Mouse (Mus musculus) stomach, postnatal 0 days (tissue): ENCODE results near the gene Stard9. TPM values are rescaled to one million over a fixed set of nuclear protein-coding genes. Genes with fewer than 3 reads are reported as not detected.

Source experiments
- ATAC-seq: fragments of 200-750 bp; cut with Nextera tagmentation; 2 replicates; pipeline ENCODE4 v1.8.0; 2017; ENCODE audit not compliant: low FRiP score, low TSS enrichment
- DNase-seq: peaks from one replicate; pipeline ENCODE4 v3.0.0-alpha.2; 2016; ENCODE audit warnings: low spot score
- H3K27ac ChIP-seq: fragments of 300-500 bp; sonication (generic); replicated peaks from 2 replicates; pipeline ENCODE4 v1.5.1; 2014; ENCODE audit warnings: mild to moderate bottlenecking, control low read depth
- H3K27me3 ChIP-seq: fragments of 300-500 bp; sonication (generic); 2 replicates; pipeline ENCODE4 v1.6.1; 2014; ENCODE audit warnings: low read length; ENCODE audit not compliant: control insufficient read depth, insufficient read depth
- H3K36me3 ChIP-seq: fragments of 300-500 bp; sonication (generic); 2 replicates; pipeline ENCODE4 v1.6.1; 2014; ENCODE audit warnings: low read length, mixed read lengths; ENCODE audit not compliant: control insufficient read depth, insufficient read depth
- H3K4me1 ChIP-seq: fragments of 300-500 bp; sonication (generic); replicated peaks from 2 replicates; pipeline ENCODE4 v1.6.1; 2014; ENCODE audit warnings: antibody characterized with exemption; ENCODE audit not compliant: control insufficient read depth, insufficient read depth
- H3K4me2 ChIP-seq: fragments of 300-500 bp; sonication (generic); replicated peaks from 2 replicates; pipeline ENCODE4 v1.6.1; 2014; ENCODE audit warnings: low read depth, mild to moderate bottlenecking, control low read depth, moderate library complexity
- H3K4me3 ChIP-seq: fragments of 300-500 bp; sonication (generic); 2 replicates; pipeline ENCODE4 v1.5.1; 2014; ENCODE audit warnings: low read depth, low read length, control low read depth
- H3K9ac ChIP-seq: fragments of 300-500 bp; sonication (generic); 2 replicates; pipeline ENCODE4 v1.6.1; 2014; ENCODE audit warnings: mild to moderate bottlenecking, low read length, control low read depth, mixed read lengths
- H3K9me3 ChIP-seq: fragments of 300-500 bp; sonication (generic); 2 replicates; pipeline ENCODE4 v1.6.1; 2016; ENCODE audit warnings: low read length; ENCODE audit not compliant: control insufficient read depth
- CTCF ChIP-seq: IDR thresholded peaks from 2 replicates; pipeline ENCODE4 v1.5.1; 2016; ENCODE audit warnings: antibody characterized with exemption, low read depth, mild to moderate bottlenecking, moderate library complexity
- EP300 ChIP-seq: optimal IDR thresholded peaks from 2 replicates; pipeline ENCODE3; 2016; ENCODE audit warnings: antibody characterized with exemption
- WGBS: fragments of 180-500 bp; shearing (Covaris S2); extraction: QIAGEN DNeasy Blood & Tissue Kit; methylation state at CpG from one replicate; pipeline ENCODE4 v1.1.7; 2014; 5-methylcytosine and 5-hydroxymethylcytosine counted together
- polyA plus RNA-seq: library from polyadenylated mRNA; unstranded; fragments of >200 nt; fragmentation: Nextera tagmentation; extraction: Ambion mirVana; gene quantifications from 2 replicates; pipeline ENCODE4 v1.2.1, GENCODE M21; 2015

The Stard9 gene
- polyA plus RNA-seq, 1 experiment from 2014 or later: 2.1 TPM

DNA sequence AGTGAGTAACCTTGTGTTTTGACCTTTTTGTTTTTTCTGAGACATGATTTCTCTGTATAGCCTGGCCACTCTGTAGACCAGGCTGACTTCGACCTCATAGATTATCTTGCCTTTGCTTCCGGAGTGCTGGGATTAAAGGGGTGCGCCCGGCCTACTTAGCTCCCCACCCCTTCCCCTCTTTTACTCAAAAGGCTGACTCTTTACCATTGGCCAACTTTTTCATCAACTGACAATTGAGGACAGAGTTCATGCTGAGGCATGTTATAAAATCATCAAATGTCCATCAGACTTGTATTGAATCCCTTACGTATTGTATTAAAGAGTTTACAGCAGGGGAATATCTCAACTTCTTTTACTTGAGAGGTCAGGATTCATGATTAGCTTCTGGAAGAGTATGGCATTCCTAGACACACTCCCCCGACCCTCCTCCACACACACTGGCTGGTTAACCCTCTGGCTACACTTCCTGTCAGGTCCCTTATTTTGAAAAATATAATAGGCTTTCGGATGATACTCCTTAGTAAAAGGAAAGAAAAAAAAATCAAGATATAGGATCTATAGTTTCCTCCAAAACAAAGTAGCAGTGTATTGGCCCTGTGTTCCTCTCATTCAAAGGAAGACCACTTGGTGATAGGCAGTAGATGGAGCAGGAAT lies 103.1 kb downstream of the Stard9 start:
- peak overlapping the region; percentile 99 for H3K4me2 ChIP-seq
- no peak for TF ChIP-seq EP300
- TF ChIP-seq CTCF: no peak
- no peaks in the 10 kb centered on the region for H3K27me3 ChIP-seq
- H3K9me3 ChIP-seq: no peaks in the 10 kb centered on the region
- H3K27ac ChIP-seq: peak overlapping the region; percentile 92
- peak overlapping the region; percentile 88 for H3K4me3 ChIP-seq
- H3K9ac ChIP-seq: peak overlapping the region; percentile 86
- H3K36me3 ChIP-seq: peaks cover under 1% of the 10 kb centered on the region
- H3K4me1 ChIP-seq: peaks cover 7% of the 10 kb centered on the region; the same call in 1 of the 2 replicates
- DNase-seq: no peak
- WGBS: 40% methylated on average over 7 of the region's 7 CpGs
- ATAC-seq: no peak

DNA sequence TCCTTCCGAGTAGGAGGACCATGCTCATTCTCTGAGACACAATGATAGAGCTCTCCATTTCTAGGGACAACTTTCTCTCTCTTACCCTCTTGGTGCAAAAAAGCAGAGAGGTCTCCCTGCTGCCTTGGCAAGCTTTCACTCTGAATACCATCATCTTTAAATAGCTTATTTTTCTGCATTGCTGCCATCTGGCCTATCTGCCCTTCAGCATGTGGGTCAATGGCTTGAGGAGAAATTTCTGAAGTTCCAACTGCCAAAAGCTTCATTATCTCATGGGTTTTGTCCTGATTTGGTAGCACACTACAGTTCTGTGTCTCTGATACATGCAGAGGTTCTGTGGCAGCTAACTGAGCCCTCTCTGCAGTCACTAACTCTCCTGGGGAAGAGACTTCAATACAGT lies 116.6 kb downstream of the Stard9 start:
- Histone ChIP-seq H3K4me3 (no peak overlapping the region), H3K27me3 (no peaks in the 10 kb centered on the region), H3K4me1 (no peaks in the 10 kb centered on the region), H3K27ac (no peak overlapping the region), H3K36me3 (peaks cover 7% of the 10 kb centered on the region; the same call in 1 of the 2 replicates), H3K4me2 (no peak overlapping the region), H3K9ac (no peak overlapping the region), H3K9me3 (no peaks in the 10 kb centered on the region)
- ATAC-seq (no peak), DNase-seq (no peak)
- TF ChIP-seq CTCF: no peak
- TF ChIP-seq EP300: no peak
- 89% methylated on average over 1 of the region's 1 CpGs for WGBS

DNA sequence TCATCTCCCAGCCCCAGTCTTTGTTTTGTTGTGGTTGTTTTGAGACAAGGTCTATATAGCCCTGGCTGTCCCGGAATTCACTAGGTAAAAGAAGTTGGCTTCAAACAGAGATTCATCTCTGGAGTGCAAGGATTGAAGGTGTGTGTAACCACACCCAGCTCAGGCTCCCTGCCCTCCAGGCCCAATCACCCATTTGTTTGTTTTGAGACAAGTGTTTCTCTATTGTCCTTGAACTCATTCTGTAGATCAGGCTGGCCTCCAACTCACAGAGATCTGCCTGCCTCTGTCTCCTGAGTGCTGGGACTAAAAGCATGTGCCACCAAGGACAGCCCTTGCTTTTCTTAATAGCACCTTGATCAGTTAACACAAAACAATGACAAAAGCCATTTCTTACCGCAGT lies 119.1 kb downstream of the Stard9 start:
- no peak overlapping the region for H3K9ac ChIP-seq
- H3K4me2 ChIP-seq: no peak overlapping the region
- 92% methylated on average over 2 of the region's 2 CpGs for WGBS
- H3K27me3 ChIP-seq: no peaks in the 10 kb centered on the region
- H3K27ac ChIP-seq: no peak overlapping the region
- no peak for TF ChIP-seq EP300
- TF ChIP-seq CTCF: no peak
- H3K9me3 ChIP-seq: no peaks in the 10 kb centered on the region
- DNase-seq (no peak), ATAC-seq (no peak)
- H3K4me1 ChIP-seq: no peaks in the 10 kb centered on the region
- peaks cover 7% of the 10 kb centered on the region; the same call in 1 of the 2 replicates for H3K36me3 ChIP-seq
- H3K4me3 ChIP-seq: no peak overlapping the region

DNA sequence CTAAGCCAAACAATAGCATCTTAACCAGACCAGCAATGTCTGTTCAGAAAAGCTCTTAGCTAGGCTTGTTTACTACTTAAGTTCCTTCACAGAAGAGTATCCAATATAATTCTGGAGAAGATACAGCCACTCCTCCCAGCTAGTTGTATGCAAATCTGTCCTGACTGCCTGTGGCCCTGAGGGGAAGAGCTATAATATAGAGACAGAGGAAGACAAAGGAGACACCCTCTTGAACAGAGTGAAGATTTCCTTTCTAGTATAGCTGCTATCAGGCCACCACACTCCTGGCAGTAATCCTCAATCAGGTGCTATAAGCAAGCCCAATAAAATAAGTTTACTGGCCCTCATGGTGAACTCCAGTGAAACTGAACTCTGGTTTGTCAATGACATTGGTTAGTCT lies 133.0 kb downstream of the Stard9 start:
- Histone ChIP-seq H3K9me3 (no peaks in the 10 kb centered on the region), H3K27me3 (no peaks in the 10 kb centered on the region), H3K9ac (no peak overlapping the region), H3K4me1 (no peaks in the 10 kb centered on the region), H3K4me3 (no peak overlapping the region), H3K27ac (no peak overlapping the region), H3K4me2 (no peak overlapping the region), H3K36me3 (no peaks in the 10 kb centered on the region)
- ATAC-seq (no peak), DNase-seq (no peak)
- no peak for TF ChIP-seq CTCF
- no peak for TF ChIP-seq EP300

DNA sequence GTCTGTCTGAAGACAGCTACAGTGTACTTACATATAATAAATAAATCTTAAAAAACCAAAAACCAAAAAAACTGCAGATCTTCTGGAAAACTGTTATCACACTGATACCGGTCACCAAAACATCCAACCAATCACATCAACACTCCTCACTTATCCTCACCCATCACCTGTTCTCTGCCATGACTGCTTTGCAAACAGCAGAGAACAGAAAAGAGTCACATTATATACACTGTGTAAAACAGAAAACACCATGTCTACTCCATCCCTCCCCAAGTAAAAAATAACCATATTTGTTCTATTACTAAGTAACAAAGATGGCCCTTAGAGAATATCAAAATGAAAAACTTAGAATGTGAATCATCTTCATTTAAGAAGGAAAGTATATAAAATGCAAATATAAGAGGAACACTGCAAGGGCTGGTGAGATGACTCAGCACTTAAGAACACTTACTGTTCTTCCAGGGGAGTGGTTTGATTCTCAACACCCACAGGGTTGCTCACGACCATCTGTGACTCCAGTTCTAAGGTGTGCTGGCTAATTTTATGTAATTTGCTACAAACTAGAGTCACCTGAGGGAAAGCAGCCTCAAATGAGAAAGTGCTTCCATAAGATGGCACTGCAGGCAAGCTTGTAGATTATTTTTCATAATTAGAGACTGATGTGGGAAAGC lies 141.5 kb downstream of the Stard9 start:
- Histone ChIP-seq H3K4me2 (no peak overlapping the region), H3K27ac (no peak overlapping the region), H3K27me3 (no peaks in the 10 kb centered on the region), H3K9me3 (no peaks in the 10 kb centered on the region), H3K4me1 (no peaks in the 10 kb centered on the region), H3K36me3 (no peaks in the 10 kb centered on the region), H3K4me3 (no peak overlapping the region), H3K9ac (no peak overlapping the region)
- no peak for DNase-seq
- 89% methylated on average over 2 of the region's 2 CpGs for WGBS
- no peak for ATAC-seq
- no peak for TF ChIP-seq EP300
- TF ChIP-seq CTCF: no peak

Other genes starting within 250 kb of the Stard9 start
- 6.8 and 7.8 TPM in 2 replicates for gene Ganc, start 225.2 kb upstream of the Stard9 start, polyA plus RNA-seq
- gene Tmem87a, start 225.0 kb upstream of the Stard9 start, polyA plus RNA-seq: 13.3 and 16.4 TPM in 2 replicates
- 0.40 and 0.90 TPM in 2 replicates for gene Capn3, start 173.1 kb upstream of the Stard9 start, polyA plus RNA-seq
- gene Zfp106, start 65.3 kb upstream of the Stard9 start, polyA plus RNA-seq: 16.8 and 22.7 TPM in 2 replicates
- gene Snap23, start 61.5 kb upstream of the Stard9 start, polyA plus RNA-seq: 22.6 and 22.7 TPM in 2 replicates
- gene Haus2, start 19.7 kb upstream of the Stard9 start, polyA plus RNA-seq: 13.5 and 14.0 TPM in 2 replicates
- 13.6 and 14.2 TPM in 2 replicates for gene Lrrc57, start 19.6 kb upstream of the Stard9 start, polyA plus RNA-seq
- 2.4 and 2.5 TPM in 2 replicates for gene Cdan1, start 221.0 kb downstream of the Stard9 start, polyA plus RNA-seq
- gene Ttbk2, start 221.5 kb downstream of the Stard9 start, polyA plus RNA-seq: 0.95 and 1.2 TPM in 2 replicates